Mouse (Mus musculus) megakaryocyte-erythroid progenitor cell, adult 5-6 weeks (primary cell): ENCODE results near the gene Rbfox2. TPM values are rescaled to one million over a fixed set of nuclear protein-coding genes. Genes with fewer than 3 reads are reported as not detected.

ENCODE experiments used
- ATAC-seq: replicated peaks from 2 replicates; pipeline ENCODE4 v1.8.0; 2016; ENCODE audit warnings: mild to moderate bottlenecking, inconsistent platforms; ENCODE audit not compliant: severe bottlenecking, poor library complexity, low FRiP score, low TSS enrichment
- total RNA-seq, 2 experiments: library from RNA; stranded (forward) in 1 of 2; stranded (reverse) in 1 of 2; fragments of 200-1000, 215-1000 nt in 1 of 2; fragments of >200 nt in 1 of 2; fragmentation: Nextera tagmentation in 1 of 2; gene quantifications; 2 replicates each; pipeline ENCODE4 v1.2.3; 2014 to 2017

Rbfox2 gene
- total RNA-seq, 2 experiments from 2014 or later, result 0.28 to 0.37 TPM

GRCm38 (mm10) chr15:77212818-77213217 lies 94.0 kb downstream of the Rbfox2 start:
- ATAC-seq, result no peak

- ATAC-seq, result no peak
Observed at GRCm38 (mm10) chr15:77212217-77212757, 94.5 kb downstream of the Rbfox2 start.

- ATAC-seq, result no peak
Observed at GRCm38 (mm10) chr15:77206996-77207395, 99.8 kb downstream of the Rbfox2 start.

- ATAC-seq, result no peak
Observed at GRCm38 (mm10) chr15:77204951-77205350, 101.9 kb downstream of the Rbfox2 start.

- ATAC-seq, result no peak
Observed at GRCm38 (mm10) chr15:77203255-77203981, 103.4 kb downstream of the Rbfox2 start.

- ATAC-seq, result no peak
Observed at GRCm38 (mm10) chr15:77202881-77203254, 103.9 kb downstream of the Rbfox2 start.

- ATAC-seq, result no peak
Observed at GRCm38 (mm10) chr15:77202223-77202622, 104.6 kb downstream of the Rbfox2 start.

- no peak for ATAC-seq
Observed at GRCm38 (mm10) chr15:77196827-77197226, 110.0 kb downstream of the Rbfox2 start.

GRCm38 (mm10) chr15:77196001-77196400 lies 110.8 kb downstream of the Rbfox2 start:
- ATAC-seq, result no peak

GRCm38 (mm10) chr15:77192154-77192935 lies 114.5 kb downstream of the Rbfox2 start:
- ATAC-seq, result no peak

- no peak for ATAC-seq
Observed at GRCm38 (mm10) chr15:77186096-77186495, 120.7 kb downstream of the Rbfox2 start.

- ATAC-seq, result no peak
Observed at GRCm38 (mm10) chr15:77185614-77186013, 121.2 kb downstream of the Rbfox2 start.

GRCm38 (mm10) chr15:77182800-77183199 lies 124.0 kb downstream of the Rbfox2 start:
- ATAC-seq, result no peak

GRCm38 (mm10) chr15:77174018-77174417 lies 132.8 kb downstream of the Rbfox2 start:
- no peak for ATAC-seq

- no peak for ATAC-seq
Observed at GRCm38 (mm10) chr15:77172414-77172813, 134.4 kb downstream of the Rbfox2 start.

- no peak for ATAC-seq
Observed at GRCm38 (mm10) chr15:77168781-77169180, 138.0 kb downstream of the Rbfox2 start.

GRCm38 (mm10) chr15:77166225-77166732 lies 140.5 kb downstream of the Rbfox2 start:
- ATAC-seq, result no peak

- ATAC-seq, result no peak
Observed at GRCm38 (mm10) chr15:77163336-77163735, 143.5 kb downstream of the Rbfox2 start.

- no peak for ATAC-seq
Observed at GRCm38 (mm10) chr15:77162931-77163330, 143.9 kb downstream of the Rbfox2 start.

- ATAC-seq, result no peak
Observed at GRCm38 (mm10) chr15:77161382-77161781, 145.4 kb downstream of the Rbfox2 start.
